Mouse (Mus musculus): ENCODE data around the gene Rai1.

Rai1 gene

GRCm38 (mm10) chr11:60136491-60136890 is 31.7 kb downstream of the Rai1 start:
- no peak for DNase-seq

- no peak for DNase-seq
Measured at GRCm38 (mm10) chr11:60137170-60137569, 32.4 kb downstream of the Rai1 start.

GRCm38 (mm10) chr11:60139141-60139733 is 34.4 kb downstream of the Rai1 start:
- peak; percentile 25 to 26 for DNase-seq

- peak; percentile 16 to 18 for DNase-seq
Measured at GRCm38 (mm10) chr11:60139734-60140371, 35.0 kb downstream of the Rai1 start.

- no peak for DNase-seq
Measured at GRCm38 (mm10) chr11:60140586-60141284, 35.9 kb downstream of the Rai1 start.

GRCm38 (mm10) chr11:60141285-60141608 is 36.4 kb downstream of the Rai1 start:
- DNase-seq, result no peak

- DNase-seq, result no peak
Measured at GRCm38 (mm10) chr11:60143086-60143485, 38.3 kb downstream of the Rai1 start.

- DNase-seq, result no peak
Measured at GRCm38 (mm10) chr11:60146170-60146569, 41.4 kb downstream of the Rai1 start.

GRCm38 (mm10) chr11:60148591-60148990 is 43.8 kb downstream of the Rai1 start:
- DNase-seq, result no peak

- DNase-seq, result no peak
Measured at GRCm38 (mm10) chr11:60149086-60149485, 44.3 kb downstream of the Rai1 start.

- DNase-seq, result no peak
Measured at GRCm38 (mm10) chr11:60150677-60151076, 45.9 kb downstream of the Rai1 start.

- no peak for DNase-seq
Measured at GRCm38 (mm10) chr11:60152339-60152738, 47.5 kb downstream of the Rai1 start.

GRCm38 (mm10) chr11:60153936-60154335 is 49.1 kb downstream of the Rai1 start:
- no peak for DNase-seq

- DNase-seq, result no peak
Measured at GRCm38 (mm10) chr11:60155690-60156089, 50.9 kb downstream of the Rai1 start.

- DNase-seq, result no peak
Measured at GRCm38 (mm10) chr11:60158271-60158670, 53.5 kb downstream of the Rai1 start.

GRCm38 (mm10) chr11:60159955-60160354 is 55.1 kb downstream of the Rai1 start:
- DNase-seq, result no peak

- no peak for DNase-seq
Measured at GRCm38 (mm10) chr11:60160454-60161114, 55.8 kb downstream of the Rai1 start.

GRCm38 (mm10) chr11:60161146-60161874 is 56.5 kb downstream of the Rai1 start:
- DNase-seq, result no peak

GRCm38 (mm10) chr11:60162547-60162946 is 57.7 kb downstream of the Rai1 start:
- DNase-seq, result no peak

- no peak for DNase-seq
Measured at GRCm38 (mm10) chr11:60163362-60163761, 58.5 kb downstream of the Rai1 start.

GRCm38 (mm10) chr11:60164450-60164849 is 59.6 kb downstream of the Rai1 start:
- DNase-seq, result no peak

- no peak for DNase-seq
Measured at GRCm38 (mm10) chr11:60165076-60165475, 60.3 kb downstream of the Rai1 start.

GRCm38 (mm10) chr11:60168780-60169179 is 64.0 kb downstream of the Rai1 start:
- no peak for DNase-seq

Measured in B cell, adult 2 months (primary cell).